Mouse (Mus musculus) stomach, postnatal 0 days (tissue): ENCODE measurements around the gene Sytl1.

Experiments used
- CTCF ChIP-seq: IDR thresholded peaks from 2 replicates; pipeline ENCODE4 v1.5.1; 2016; ENCODE audit warnings: antibody characterized with exemption, low read depth, mild to moderate bottlenecking, moderate library complexity
- EP300 ChIP-seq: optimal IDR thresholded peaks from 2 replicates; pipeline ENCODE3; 2016; ENCODE audit warnings: antibody characterized with exemption

DNA sequence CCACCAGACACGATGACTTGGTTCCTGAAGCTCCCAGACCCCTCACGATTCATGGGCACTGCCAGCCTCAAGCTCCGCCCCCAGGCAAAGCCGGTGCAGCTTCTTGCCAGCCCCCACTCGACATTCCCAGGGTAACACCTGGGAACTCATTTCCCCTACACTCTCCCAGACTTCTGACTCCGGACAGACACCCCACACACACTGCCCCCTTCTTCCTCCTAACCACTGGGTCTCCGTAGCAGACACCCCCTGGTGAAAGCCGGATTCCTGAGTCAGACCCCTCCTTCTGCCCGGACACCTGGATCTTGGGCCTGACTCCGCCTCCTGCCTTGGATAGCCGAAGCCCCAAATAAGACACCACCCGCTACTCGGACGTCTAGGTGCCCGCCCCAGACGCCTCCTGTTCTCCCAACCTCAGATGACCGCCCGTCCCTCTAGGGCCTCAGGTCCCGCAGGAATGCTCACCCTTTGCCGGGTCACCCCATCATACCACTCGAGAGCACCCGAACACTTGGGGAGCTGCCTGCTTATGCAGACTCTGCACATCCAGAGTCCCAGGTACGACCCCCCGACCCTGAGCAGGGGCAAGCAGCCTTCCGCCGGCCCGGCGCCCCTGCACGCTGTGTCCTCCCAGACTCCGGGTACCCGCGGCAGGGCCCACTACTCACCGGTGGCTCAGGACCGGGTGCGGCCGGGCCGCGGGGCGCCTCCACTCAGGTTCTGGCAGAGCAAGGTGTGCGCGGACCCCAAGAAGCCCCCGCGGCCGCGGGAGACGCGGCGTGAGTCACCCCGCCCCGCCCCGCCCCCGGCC is 51.0 kb downstream of the Sytl1 start, which contains the start of the genes Cd164l2 and Gpr3:
- TF ChIP-seq CTCF (no peak), EP300 (no peak)
